Mouse (Mus musculus) spleen, embryonic (tissue): ENCODE results near the gene Lor.

Experiments
- CTCF ChIA-PET: fragments of 350-600 bp; sonication (Branson Sonifier 250); formaldehyde crosslinking; loops from one replicate; lab custom pipeline; 2022; lab: Charles Lee

The Lor gene

DNA sequence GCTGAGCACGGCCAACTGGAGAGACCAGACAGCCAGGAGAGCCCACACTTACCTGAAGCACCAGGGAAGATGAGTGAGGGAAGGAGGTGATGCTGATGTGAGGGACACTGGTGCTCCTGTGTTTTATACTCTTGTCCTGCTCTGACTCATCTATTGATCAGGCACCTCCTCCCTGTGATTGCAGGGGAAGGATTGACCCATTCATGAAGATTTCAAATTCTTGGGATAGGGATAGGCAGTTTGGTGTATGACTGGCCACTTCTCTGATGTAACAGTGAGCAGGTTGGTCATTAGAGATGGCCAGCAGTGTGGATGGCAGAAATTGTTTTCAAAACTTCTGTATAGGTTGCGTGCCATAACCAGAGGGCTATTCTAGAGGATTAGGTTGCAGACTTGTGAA, at the start of gene Lor:
Lor (minus strand) TSS at position 101 of the 400 bp plus-strand sequence.
- CTCF ChIA-PET = no interaction called here

DNA sequence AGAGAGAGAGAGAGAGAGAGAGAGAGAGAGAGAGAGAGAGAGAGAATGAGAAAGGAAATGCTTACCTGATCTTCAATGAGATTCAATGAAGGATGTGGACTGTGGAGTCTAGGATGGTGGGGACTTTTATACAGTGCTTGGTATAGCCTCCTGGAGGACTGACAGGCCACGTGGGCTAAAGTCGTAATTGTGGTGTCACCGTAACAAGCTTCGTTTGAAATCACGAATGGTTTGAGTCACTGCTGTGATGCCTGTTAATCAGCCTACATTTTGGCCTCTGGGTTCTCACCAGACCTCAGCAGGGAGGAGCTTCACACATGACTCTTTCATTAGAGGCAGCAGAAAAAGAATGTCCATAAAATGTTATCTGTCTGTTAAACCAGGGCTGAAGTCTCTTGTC, 40.9 kb upstream of the Lor start, which contains the start of gene Prr9:
Prr9 (minus strand) TSS at position 101 of the 400 bp plus-strand sequence.
- CTCF ChIA-PET = no interaction called here

DNA sequence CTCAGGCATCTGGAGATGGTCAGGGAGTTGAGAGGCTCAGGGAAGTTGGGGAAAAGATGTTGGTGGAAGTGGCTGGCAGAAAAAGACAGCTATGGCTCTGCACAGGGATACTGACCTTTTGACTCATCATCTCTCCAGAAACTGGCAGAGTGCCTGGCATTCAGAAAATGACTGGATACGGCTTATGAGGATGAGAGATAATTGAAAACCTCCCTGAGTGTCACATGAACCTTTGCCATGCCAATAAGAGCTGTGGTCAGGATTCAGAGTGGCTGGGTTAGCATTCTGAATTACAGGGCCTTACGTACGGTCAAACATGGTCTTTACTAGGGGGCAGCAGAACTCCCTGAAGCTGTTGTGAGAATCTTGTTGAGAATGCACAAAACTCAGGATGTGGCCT, 38.0 kb upstream of the Lor start:
- CTCF ChIA-PET = no interaction called here

DNA sequence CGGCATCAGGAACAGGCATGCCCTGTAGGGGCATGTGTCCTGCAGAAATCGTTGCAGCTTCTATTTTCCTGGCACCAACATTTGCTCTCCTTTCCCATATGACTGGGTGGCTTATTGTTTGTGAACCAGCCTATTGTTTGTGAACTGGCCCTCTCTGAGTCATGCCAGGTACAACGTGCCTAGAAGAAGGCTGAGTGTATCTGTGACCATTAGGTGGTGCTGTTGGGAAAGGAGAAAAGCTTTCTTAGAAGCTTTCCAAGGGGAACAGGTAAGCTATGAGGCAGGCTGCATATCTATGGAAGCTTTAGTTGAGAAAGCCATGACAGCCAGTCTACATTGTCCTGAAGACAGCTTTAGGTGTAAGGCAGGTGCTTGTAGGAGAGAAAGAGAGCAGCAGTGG, 35.0 kb upstream of the Lor start:
- CTCF ChIA-PET = no interaction called here

DNA sequence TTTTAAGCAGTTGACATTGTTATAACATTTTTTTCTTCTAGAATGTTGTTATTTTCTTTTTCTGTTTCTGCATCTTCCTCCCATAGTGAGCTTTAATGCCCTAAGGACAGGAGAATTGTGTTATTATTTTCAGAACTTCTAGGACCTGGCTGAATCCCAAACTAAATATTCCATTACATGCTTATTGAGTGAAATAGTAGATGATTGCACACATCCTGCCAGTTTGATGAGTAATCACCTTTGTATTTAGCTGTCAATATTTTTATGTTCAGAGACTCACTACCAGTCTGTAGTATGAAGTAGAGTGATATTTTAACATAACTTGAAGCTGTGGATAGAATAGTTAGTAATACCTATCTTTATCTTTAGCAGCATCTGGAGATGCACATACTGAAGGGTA, 28.6 kb upstream of the Lor start:
- CTCF ChIA-PET = no interaction called here

DNA sequence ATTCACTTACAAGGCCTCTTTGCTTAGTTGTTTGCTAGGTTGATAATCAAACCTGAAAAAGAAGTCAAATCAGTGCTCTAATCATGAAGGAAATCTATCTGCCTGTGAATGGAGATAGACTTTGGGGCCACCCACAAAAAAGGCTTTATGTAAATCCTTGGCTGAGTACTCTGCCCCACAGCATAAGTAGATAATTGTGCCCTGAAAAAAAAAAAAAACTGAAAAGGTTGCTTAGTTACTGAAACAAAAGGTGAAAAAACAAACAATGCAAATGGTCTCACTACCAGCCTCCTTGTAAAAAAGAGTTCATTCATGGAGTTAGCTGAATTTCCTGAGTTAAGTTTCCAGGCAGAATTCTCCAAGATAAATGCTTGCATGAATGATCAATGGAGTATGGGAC, 27.8 kb upstream of the Lor start:
- CTCF ChIA-PET = no interaction called here

DNA sequence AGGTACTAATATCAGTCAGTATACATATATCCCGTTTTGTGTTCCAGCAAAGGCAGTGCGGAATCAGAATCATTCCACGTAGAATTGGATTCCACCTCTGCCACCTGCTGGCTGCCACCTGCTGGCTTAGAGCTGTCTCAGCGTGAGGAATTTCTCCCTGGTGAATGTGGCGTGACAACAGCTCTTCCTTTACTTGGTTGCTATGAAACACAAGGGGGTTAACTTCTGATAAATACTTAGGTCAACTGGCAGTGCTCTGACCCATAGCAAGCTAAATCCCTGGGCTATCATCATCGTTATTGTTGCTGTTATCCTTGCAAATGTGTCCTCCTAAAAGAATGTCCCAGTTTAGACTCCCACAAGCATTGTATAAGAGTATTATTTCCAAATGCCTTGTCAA, 23.6 kb upstream of the Lor start:
- CTCF ChIA-PET = no interaction called here

DNA sequence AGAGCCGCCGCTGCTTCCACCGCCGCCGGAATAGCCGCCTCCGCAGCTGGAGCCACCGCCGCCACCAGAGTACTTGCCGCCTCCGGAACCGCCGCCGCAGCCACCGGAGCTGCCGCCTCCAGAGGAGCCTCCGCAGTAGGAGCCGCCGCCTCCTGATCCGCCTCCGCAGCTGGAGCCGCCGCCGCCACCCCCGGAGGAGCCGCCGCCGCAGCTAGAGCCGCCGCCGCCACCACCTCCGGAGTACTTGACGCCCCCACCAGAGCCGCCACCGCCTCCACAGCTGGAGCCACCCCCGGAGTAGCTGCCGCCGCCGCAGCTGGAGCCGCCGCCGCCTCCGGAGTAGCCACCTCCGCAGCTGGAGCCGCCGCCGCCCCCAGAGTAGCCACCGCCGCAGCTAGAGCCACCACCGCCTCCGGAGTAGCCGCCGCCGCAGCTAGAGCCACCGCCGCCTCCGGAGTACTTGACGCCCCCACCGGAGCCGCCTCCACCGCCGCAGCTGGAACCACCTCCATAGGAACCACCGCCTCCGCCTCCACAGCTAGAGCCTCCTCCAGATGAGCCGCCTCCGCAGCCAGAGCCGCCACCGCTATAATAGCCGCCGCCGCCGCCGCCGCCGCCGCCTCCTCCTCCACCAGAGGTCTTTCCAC, 1.5 kb downstream of the Lor start:
- CTCF ChIA-PET = no interaction called here

DNA sequence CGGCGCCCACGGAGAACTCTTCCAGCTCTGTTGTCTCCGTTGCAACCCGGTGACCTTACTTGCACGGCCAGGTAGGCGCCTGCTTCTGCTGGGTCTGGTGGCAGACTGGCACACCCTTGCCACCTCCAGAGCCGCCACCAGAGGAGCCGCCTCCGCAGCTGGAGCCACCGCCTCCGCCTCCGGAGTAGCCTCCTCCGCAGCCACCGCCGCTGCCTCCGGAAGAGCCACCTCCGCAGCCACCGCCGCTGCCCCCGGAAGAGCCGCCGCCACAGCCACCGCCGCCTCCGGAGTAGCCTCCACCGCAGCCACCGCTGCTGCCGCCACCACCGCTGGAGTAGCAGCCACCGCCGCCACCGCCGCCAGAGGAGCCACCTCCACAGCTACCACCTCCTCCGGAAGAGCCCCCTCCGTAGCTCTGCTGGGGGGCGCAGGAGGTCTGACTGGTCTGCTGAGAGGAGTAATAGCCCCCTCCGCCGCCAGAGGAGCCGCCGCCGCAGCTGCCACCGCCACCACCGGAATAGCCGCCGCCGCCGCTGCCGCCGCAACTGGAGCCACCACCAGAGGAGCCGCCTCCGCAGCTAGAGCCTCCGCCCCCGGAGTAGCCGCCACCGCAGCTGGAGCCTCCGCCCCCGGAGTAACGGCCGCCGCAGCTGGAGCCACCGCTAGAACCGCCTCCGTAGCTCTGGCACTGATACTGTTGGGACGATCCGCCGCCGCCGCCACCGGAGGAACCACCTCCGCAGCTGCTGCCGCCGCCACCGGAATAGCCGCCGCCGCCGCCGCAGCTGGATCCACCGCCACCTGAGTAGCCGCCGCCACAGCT, 2.3 kb downstream of the Lor start:
- CTCF ChIA-PET = no interaction called here

DNA sequence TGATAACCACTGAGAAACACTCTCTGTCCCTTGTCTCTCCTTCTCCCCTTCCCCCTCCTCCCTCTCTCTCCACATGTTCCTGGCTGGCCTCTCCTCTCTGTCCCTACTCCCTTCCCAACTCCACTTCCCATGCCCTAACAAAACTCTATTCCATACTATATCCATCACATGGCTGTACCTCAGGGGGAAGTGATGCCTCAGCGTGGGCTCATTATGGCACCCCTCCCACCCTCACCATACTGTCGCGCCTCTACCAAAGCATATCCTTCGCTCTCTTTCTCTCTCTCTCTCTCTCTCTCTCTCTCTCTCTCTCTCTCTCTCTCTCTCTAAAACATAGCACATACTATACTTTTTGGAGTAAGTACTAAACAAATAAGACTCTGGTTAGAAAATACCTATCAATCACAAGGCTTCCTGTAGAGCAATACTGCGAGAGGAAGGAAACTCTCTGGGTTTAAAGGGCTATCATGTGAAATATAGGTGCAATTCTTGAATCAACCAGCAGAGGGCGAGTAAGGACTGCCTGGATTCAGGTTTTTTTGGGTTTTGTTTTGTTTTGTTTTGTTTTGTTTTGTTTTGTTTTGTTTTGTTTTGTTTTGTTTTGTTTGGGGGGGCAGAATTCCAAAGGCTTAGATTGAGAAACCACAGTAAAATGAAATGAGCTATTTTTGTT, 32.4 kb downstream of the Lor start:
- CTCF ChIA-PET = no interaction called here

DNA sequence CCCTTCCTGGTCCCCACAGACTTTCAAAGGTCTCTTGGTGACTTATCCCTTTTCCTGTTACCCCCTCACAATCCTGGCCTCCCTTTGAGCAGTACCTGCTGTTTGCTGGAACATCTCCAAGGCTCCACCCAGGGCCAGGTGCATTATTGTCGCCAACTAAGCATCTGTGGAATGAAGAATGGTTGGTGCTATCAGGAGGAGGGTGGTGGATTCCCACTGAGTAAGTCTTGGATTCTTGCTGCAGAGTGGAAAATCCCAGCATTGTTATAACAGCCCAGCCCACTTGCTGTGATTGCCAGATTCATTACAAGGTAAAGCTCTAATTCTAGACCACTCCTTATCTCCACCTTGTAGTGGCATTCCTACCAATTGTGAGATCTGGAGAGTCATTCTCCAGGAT, 49.0 kb downstream of the Lor start:
- CTCF ChIA-PET = no interaction called here

DNA sequence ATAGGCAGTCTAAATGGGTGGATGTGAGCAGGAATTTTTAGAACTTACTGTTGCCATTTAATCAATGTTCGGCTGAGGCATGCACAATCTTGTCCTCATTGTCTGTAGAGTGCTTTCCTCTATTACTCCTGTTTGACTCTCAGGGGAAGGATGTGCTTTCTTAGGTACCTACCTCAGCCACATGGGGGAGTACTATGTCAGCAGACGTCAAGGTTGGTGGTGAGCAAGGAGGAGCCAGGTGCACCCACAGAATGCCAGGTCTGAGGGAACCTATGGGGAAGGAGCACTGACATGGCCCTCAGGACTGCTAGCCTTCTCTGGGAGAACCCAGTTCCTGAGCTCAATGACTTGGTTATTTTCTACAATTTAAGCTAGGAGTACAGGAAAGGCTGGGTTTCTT, 49.7 kb downstream of the Lor start:
- CTCF ChIA-PET = no interaction called here
